Mouse (Mus musculus) activated CD4-positive, CD25-positive, alpha-beta regulatory T cell, adult 4 months (primary cell): ENCODE data around the gene Lhx2. TPM values are rescaled to one million over a fixed set of nuclear protein-coding genes. Genes with fewer than 3 reads are reported as not detected.

Source experiments
- ATAC-seq: one replicate; pipeline ENCODE4 v1.8.0; 2017
- polyA plus RNA-seq, 2 experiments: library from polyadenylated mRNA; unstranded; fragments of 100-300 nt; shearing (Covaris generic); gene quantifications; one replicate each; pipeline ENCODE4 v1.2.1; 2017

Gene Lhx2
- polyA plus RNA-seq, 2 experiments from 2014 or later, result not detected

DNA sequence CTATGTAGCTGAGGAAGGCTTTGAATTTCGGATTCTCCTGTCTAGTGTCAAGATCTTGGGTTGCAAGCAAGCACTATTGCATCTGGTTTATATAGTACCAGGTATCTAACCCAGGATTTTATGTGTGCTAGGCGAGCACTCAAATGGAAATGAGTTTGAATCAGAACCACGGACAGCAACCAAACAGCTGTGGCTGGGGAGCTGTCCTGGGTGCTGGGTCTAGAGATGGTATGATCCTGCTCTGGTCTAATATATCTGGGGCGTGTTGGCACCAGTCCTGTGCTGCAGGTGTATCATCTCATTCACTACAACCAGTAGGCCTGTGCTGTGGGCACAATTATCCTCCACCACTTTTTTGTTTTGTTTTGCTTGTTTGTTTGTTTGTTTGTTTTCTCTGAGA, 78.9 kb downstream of the Lhx2 start:
- ATAC-seq, result no peak

Other genes starting within 250 kb of the Lhx2 start
- gene Dennd1a, start 51.9 kb upstream of the Lhx2 start, polyA plus RNA-seq, result 10 to 100 TPM in 1 of 2 experiments, 1 to 10 TPM in 1; 8.8 to 13.4 TPM
- gene Nek6, start 172.4 kb downstream of the Lhx2 start, polyA plus RNA-seq, result 1 to 10 TPM; 3.0 to 3.5 TPM